Comparison of ENCODE assay signal across 8 mouse cellular contexts in genomic region chr1:156781076-156781741, GRCm38 (mm10). TPM values are rescaled to one million over a fixed set of nuclear protein-coding genes. Genes with fewer than 3 reads are reported as not detected.
A peak's percentile ranks its signal among the peaks of the same experiment; 100 is the strongest.
DNase-seq lines count a peak whose midpoint lies in the region; ATAC-seq lines count a peak whose summit lies in the region.

No protein-coding gene starts in this region.

- peaks cover 39% of the 10 kb centered on the region for H3K4me1 ChIP-seq in forebrain, embryonic 15.5 days
- peaks cover 16% of the 10 kb centered on the region for H3K4me1 ChIP-seq in lung, embryonic 15.5 days

- ATAC-seq in forebrain, embryonic 15.5 days (replicated peaks), result peak; percentile 57
- ATAC-seq in lung, embryonic 15.5 days (ENCODE audit: borderline replicate concordance, extremely low read depth, low FRiP score, low TSS enrichment), result peak; percentile 47
- ATAC-seq in megakaryocyte progenitor cell, adult 5-6 weeks (replicated peaks; ENCODE audit: poor library complexity), result no peak

- H3K27me3 ChIP-seq in forebrain, embryonic 15.5 days, result no peaks in the 10 kb centered on the region
- H3K27me3 ChIP-seq in lung, embryonic 15.5 days, result no peaks in the 10 kb centered on the region

- peak; percentile 43 for DNase-seq in ovary, adult 18-20 months (ENCODE audit: low spot score)
- no peak for DNase-seq in ovary, postnatal 10 days (ENCODE audit: low spot score)
- peak; percentile 73 for DNase-seq in heart, postnatal 25 days (ENCODE audit: low spot score)
- peak; percentile 13 for DNase-seq in retina, postnatal 7 days (ENCODE audit: low read depth, low spot score)
- no peak for DNase-seq in cerebellum, adult 8-10 months

- no peak overlapping the region for H3K4me3 ChIP-seq in forebrain, embryonic 15.5 days
- H3K4me3 ChIP-seq in lung, embryonic 15.5 days, result no peak overlapping the region

- no peaks in the 10 kb centered on the region for H3K36me3 ChIP-seq in forebrain, embryonic 15.5 days
- H3K36me3 ChIP-seq in lung, embryonic 15.5 days, result no peaks in the 10 kb centered on the region

- no peaks in the 10 kb centered on the region for H3K9me3 ChIP-seq in forebrain, embryonic 15.5 days
- H3K9me3 ChIP-seq in lung, embryonic 15.5 days, result no peaks in the 10 kb centered on the region

- 0 out of 2 replicates have a peak overlapping the region, but pooled peaks have one; percentile 6 for H3K4me2 ChIP-seq in forebrain, embryonic 15.5 days (replicated peaks)
- H3K4me2 ChIP-seq in lung, embryonic 15.5 days, result no peak overlapping the region

- no peak overlapping the region for H3K9ac ChIP-seq in forebrain, embryonic 15.5 days (replicated peaks)
- H3K9ac ChIP-seq in lung, embryonic 15.5 days, result no peak overlapping the region

- WGBS in forebrain, embryonic 15.5 days, result 16% methylated on average over 12 of the region's 12 CpGs
- 14% methylated on average over 12 of the region's 12 CpGs for WGBS in lung, embryonic 15.5 days

- intact Hi-C loops in heart, postnatal 25 days (cut with DNase I), result no loop called here

- peak overlapping the region; percentile 71 for H3K27ac ChIP-seq in forebrain, embryonic 15.5 days (replicated peaks)
- H3K27ac ChIP-seq in lung, embryonic 15.5 days, result peak overlapping the region; percentile 41

RNA-seq across cellular contexts. Expression of gene Angptl1, which starts 57.2 kb away (rescaled TPM):
- polyA plus RNA-seq in forebrain, embryonic 15.5 days (2015; fragmentation: Nextera tagmentation; extraction: Ambion mirVana), result 1.4 and 1.5 TPM in 2 replicates
- 1 to 10 TPM; 2.0 to 2.5 TPM for total RNA-seq in heart, postnatal 25 days (2021)
- 3.1 and 3.2 TPM in 2 replicates for polyA plus RNA-seq in lung, embryonic 15.5 days (2015; fragmentation: Nextera tagmentation; extraction: Ambion mirVana)
- total RNA-seq in megakaryocyte progenitor cell, adult 5-6 weeks (2015), result 0.07 TPM in 1 of 2 replicates, not detected in the other
- not detected in 2 replicates for total RNA-seq in megakaryocyte progenitor cell, adult 5-6 weeks (2017)

Comparison
In these comparisons a context has a peak if more than half of its experiments do, and no peak if none do; other contexts are left out.
1. DNase-seq: peak in ovary, adult 18-20 months (single experiment), heart, postnatal 25 days (single experiment) and retina, postnatal 7 days (single experiment); none in ovary, postnatal 10 days (single experiment) and cerebellum, adult 8-10 months (single experiment).